Mouse (Mus musculus) embryonic stem cell, embryonic (primary cell): ENCODE measurements around the gene Myo1h.

Experiments
- CTCF ChIA-PET, 4 experiments: fragments of 300-600 bp in 2 of 4; fragments of 350-600 bp in 2 of 4; sonication (Branson Sonifier 250); formaldehyde crosslinking; loops; one replicate each; lab custom pipeline; 2022; ENCODE audit warnings: inconsistent platforms in 2 of 4; lab: Charles Lee
- POLR2A ChIA-PET, 4 experiments: fragments of 300-600 bp in 2 of 4; fragments of 350-600 bp in 2 of 4; sonication (Branson Sonifier 250); formaldehyde crosslinking; loops; one replicate each; lab custom pipeline; 2022; ENCODE audit warnings: antibody characterized with exemption in 4 of 4, inconsistent platforms in 1 of 4; lab: Charles Lee

Gene Myo1h

GRCm38 (mm10) chr5:114284604-114285397 is 4.2 kb upstream of the Myo1h start:
- ChIA-PET CTCF (no interaction called here), POLR2A (interaction anchor here in 2 of 4 experiments (0.6 to 2.8 kb wide), 3 partner anchors 11 to 1727 kb away, joined by 3 to 14 read pairs (median 3); partner anchors contain the start of gene Foxn4 (in 1 of the 2))

DNA sequence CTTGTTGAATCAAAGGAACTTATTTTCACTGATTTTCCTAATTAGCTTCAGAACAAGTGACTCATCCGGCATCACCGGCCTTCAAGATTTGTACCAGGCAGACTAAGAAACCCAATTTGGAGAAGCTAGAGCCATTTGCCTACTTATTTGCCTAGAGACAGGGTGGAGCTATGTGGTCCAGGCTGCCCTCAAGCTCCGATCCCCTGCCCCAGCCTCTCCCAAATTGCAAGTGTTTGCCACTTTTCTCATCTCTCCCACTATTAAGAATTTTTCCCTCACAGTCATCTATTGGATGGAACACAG is 3.6 kb upstream of the Myo1h start:
- ChIA-PET POLR2A (interaction anchor here in 2 of 4 experiments (0.6 to 2.8 kb wide), 3 partner anchors 12 to 1726 kb away, joined by 3 to 14 read pairs (median 10); partner anchors contain the start of gene Foxn4 (in 2 of the 2)), CTCF (interaction anchor here in 2 of 4 experiments (1.2 to 2.8 kb wide), 2 partner anchors 13 to 24 kb away, joined by 5 to 19 read pairs; no protein-coding TSS in a partner anchor)

GRCm38 (mm10) chr5:114286102-114286501 is 2.9 kb upstream of the Myo1h start:
- ChIA-PET POLR2A (interaction anchor here in 3 of 4 experiments (0.6 to 2.8 kb wide), 8 partner anchors 11 to 1007 kb away, joined by 3 to 14 read pairs (median 4); partner anchors contain the start of genes Foxn4 (in 3 of the 3) and Ung (in 1 of the 3)), CTCF (interaction anchor here (0.5 to 2.8 kb wide), 36 partner anchors 9 to 1579 kb away, joined by 3 to 19 read pairs (median 4); partner anchors contain the start of genes Foxn4 (in 2 of the 4) and Svop (in 1 of the 4))

DNA sequence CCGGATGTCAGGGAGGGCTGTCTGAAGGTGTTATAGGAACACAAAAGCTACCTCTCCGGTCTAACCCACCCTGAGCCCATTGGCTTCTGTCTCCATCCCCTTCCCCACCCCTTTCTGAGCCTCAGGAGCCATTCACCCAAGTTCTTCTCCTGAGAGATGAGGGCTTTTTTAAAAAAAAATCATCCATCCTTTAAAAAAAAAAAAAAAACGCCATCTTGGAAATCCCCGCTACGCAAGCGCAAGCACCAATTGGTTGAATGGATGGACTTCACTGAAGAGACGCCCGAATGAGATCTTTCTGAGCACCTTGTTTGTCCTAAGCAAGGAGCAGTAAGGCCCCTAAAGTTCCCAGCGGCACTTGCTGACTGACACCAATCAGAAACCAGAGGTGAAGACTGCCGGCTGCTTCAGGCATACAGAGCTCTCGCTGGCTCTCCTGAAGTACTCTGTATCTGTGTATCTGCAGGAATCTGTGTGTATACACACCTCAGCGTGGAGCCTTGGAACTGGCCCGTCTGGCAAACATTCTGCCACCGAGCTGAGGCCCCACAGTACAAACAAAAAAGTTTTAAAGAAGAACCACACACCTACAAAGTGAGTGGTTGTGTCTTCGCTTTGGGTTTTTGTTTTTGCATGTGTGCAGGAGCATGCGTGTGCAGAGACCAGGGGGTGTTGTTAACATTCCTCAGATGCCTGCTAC is 1.9 kb upstream of the Myo1h start:
- ChIA-PET POLR2A (interaction anchor here (0.7 to 2.8 kb wide), 9 partner anchors 13 to 1006 kb away, joined by 3 to 14 read pairs (median 4); partner anchors contain the start of gene Foxn4 (in 3 of the 4)), CTCF (interaction anchor here (0.6 to 2.8 kb wide), 22 partner anchors 8 to 1144 kb away, joined by 3 to 19 read pairs (median 4); partner anchors contain the start of gene Foxn4 (in 2 of the 4))

GRCm38 (mm10) chr5:114288396-114288795 is 570 bp upstream of the Myo1h start:
- POLR2A ChIA-PET = interaction anchor here in 1 of 4 experiments (0.6 kb wide), 1 partner anchor 94 kb away, joined by 3 read pairs; no protein-coding TSS in a partner anchor
- CTCF ChIA-PET = interaction anchor here in 2 of 4 experiments (0.6 to 1.4 kb wide), 2 partner anchors 22 to 40 kb away, joined by 3 read pairs; no protein-coding TSS in a partner anchor

DNA sequence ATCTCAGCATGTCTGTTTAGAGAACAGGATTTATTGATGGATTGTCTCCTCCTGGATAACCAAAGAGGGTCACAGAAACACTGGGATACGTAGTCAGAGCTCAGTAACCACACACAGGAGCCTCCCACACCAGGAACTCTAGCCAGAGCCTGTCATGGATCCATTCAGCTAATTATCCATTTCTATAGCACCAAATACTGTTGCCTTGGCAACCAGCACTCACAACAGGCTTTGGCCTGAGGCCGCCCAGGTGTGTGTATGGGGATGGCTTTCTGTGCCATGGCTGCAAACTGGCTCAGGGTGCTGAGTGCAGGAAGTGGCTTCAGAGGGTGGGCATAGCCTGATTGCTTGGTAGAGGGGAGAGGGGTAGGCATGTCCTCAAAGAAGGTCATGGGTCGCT is 1.0 kb downstream of the Myo1h start:
- POLR2A ChIA-PET = interaction anchor here in 2 of 4 experiments (0.6 to 1.4 kb wide), 4 partner anchors 90 to 879 kb away, joined by 3 to 10 read pairs (median 6); partner anchors contain the start of gene Kctd10 (in 1 of the 2)
- CTCF ChIA-PET = interaction anchor here in 2 of 4 experiments (0.6 to 1.2 kb wide), 2 partner anchors 42 to 1250 kb away, joined by 3 read pairs; no protein-coding TSS in a partner anchor

DNA sequence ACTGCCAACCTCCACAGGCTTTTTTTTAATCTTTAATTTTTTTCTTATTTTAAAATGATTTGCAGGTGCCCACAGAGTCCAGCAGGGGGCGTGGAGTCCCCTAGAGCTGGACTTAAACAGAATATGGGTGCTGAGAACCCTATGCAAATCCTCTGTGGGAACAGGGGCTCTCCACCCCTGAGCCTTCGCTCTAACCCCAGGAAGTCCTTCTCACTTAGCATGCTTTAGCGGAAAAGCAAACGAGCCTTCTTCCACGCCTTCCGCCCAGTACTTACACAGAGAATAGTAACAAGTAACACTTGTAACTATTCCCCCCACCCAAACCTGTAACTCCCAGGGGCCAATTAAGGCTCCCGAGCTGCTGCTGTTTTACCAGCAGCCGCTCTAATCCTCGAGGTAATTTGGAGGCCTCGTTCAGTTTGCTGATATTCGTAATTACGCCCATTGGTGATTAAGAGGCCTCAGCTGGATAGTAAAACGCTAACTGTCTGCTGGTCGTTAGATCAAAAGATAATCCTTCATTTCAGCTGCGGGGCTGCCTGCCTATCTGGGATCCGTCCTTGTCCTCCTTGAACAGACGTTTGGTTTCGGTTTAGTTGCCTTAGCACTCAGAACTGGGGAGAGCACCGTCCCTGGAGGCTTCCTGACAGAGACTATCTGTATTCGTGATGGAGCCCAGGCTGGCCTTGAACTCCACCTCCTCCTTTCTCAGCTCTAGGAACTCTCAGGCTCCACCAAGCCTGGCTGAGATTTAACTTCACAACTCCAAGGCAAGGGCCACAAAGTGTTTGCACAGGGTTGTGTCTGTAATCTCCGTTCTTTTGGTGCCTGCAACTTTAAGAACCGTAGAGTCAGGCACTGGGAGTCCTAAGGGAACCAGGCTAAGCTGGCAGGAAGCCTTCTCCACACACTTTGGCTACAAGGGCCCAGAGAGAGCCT is 8.0 kb downstream of the Myo1h start:
- POLR2A ChIA-PET = interaction anchor here in 3 of 4 experiments (0.7 to 1.8 kb wide), 5 partner anchors 11 to 55 kb away, joined by 3 to 5 read pairs (median 3); partner anchors contain the start of gene Foxn4 (in 1 of the 3)

GRCm38 (mm10) chr5:114298212-114298894 is 9.4 kb downstream of the Myo1h start:
- ChIA-PET CTCF (interaction anchor here in 2 of 4 experiments (0.6 to 1.6 kb wide), 4 partner anchors 11 to 26 kb away, joined by 3 to 6 read pairs (median 3); no protein-coding TSS in a partner anchor), POLR2A (interaction anchor here in 1 of 4 experiments (0.9 to 1.2 kb wide), 2 partner anchors 11 to 213 kb away, joined by 3 read pairs; no protein-coding TSS in a partner anchor)

More for the DNA sequence above, 8.0 kb downstream of the Myo1h start:
- CTCF ChIA-PET = interaction anchor here (0.6 to 2.6 kb wide), 32 partner anchors 9 to 449 kb away, joined by 3 to 18 read pairs (median 3); partner anchors contain the start of gene Foxn4 (in 2 of the 4)

- ChIA-PET POLR2A (interaction anchor here in 1 of 4 experiments (0.9 to 1.2 kb wide), 2 partner anchors 10 to 214 kb away, joined by 3 read pairs; no protein-coding TSS in a partner anchor), CTCF (interaction anchor here in 2 of 4 experiments (0.6 to 1.6 kb wide), 4 partner anchors 10 to 25 kb away, joined by 3 to 6 read pairs (median 3); no protein-coding TSS in a partner anchor)
Measured at GRCm38 (mm10) chr5:114299156-114299855, 10.3 kb downstream of the Myo1h start.

DNA sequence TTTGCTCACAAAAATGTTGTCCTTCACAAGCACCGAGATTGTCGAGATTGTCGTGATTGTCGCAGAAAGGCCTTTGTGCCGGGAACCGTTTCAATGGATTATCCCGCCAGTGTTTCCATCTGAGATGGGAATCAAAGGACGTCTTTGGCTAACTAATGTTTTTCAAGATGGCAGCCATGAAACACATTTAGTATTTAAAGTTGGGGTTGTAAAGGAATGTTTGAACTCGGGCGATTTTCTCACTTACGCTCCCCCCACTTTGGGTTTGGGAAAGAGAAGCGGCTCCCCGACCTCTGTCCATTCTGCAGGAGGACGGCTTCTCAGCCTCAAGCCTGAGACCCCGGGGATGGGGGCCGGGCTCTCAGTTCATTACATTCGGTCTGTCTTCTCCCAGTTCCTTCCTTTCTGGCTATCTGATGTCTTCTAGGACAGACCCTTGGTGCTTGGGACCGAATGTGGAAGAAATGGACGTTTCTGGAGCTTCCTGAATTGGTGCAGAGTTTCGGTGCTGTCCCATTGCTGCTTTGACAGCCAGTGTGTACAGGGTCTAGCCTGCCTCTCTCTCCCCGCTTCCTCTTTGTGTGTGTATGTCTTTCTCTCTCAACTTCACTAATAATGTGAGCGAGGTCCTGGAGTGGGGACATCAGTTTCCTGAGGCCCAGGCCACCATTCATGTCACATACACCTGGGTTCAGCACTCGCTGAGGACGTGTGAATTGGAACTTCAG is 11.1 kb downstream of the Myo1h start:
- CTCF ChIA-PET = interaction anchor here in 2 of 4 experiments (0.6 to 1.6 kb wide), 3 partner anchors 10 to 20 kb away, joined by 3 read pairs; no protein-coding TSS in a partner anchor
- POLR2A ChIA-PET = interaction anchor here in 1 of 4 experiments (0.9 to 1.0 kb wide), 2 partner anchors 92 to 116 kb away, joined by 3 read pairs; no protein-coding TSS in a partner anchor

DNA sequence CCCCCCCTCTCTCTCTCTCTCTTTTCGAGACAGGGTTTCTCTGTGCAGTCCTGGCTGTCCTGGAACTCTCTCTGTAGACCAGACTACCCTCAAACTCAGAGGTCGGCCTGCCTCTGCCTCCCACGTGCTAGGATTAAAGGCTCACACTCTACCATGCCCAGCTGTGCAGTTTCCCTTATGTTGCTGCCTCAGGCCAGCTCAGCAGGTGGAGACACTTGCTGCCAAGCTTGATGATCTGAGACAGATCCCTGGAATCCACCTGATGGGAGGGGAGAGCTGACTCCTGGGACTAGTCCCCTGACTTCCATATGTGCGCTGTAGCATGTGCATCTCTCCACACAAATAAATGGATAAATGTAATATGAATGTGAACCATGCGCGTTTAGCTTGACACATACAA is 14.2 kb downstream of the Myo1h start:
- POLR2A ChIA-PET = interaction anchor here in 1 of 4 experiments (0.7 kb wide), 1 partner anchor 538 kb away, joined by 4 read pairs; no protein-coding TSS in a partner anchor
- CTCF ChIA-PET = interaction anchor here in 1 of 4 experiments (0.9 kb wide), 1 partner anchor 12 kb away, joined by 3 read pairs; no protein-coding TSS in a partner anchor

GRCm38 (mm10) chr5:114306496-114306895 is 17.5 kb downstream of the Myo1h start:
- ChIA-PET CTCF (interaction anchor here in 2 of 4 experiments (0.7 to 1.1 kb wide), 3 partner anchors 10 to 60 kb away, joined by 3 to 4 read pairs (median 4); no protein-coding TSS in a partner anchor), POLR2A (interaction anchor here in 1 of 4 experiments (1.0 kb wide), 1 partner anchor 28 kb away, joined by 3 read pairs; no protein-coding TSS in a partner anchor)

DNA sequence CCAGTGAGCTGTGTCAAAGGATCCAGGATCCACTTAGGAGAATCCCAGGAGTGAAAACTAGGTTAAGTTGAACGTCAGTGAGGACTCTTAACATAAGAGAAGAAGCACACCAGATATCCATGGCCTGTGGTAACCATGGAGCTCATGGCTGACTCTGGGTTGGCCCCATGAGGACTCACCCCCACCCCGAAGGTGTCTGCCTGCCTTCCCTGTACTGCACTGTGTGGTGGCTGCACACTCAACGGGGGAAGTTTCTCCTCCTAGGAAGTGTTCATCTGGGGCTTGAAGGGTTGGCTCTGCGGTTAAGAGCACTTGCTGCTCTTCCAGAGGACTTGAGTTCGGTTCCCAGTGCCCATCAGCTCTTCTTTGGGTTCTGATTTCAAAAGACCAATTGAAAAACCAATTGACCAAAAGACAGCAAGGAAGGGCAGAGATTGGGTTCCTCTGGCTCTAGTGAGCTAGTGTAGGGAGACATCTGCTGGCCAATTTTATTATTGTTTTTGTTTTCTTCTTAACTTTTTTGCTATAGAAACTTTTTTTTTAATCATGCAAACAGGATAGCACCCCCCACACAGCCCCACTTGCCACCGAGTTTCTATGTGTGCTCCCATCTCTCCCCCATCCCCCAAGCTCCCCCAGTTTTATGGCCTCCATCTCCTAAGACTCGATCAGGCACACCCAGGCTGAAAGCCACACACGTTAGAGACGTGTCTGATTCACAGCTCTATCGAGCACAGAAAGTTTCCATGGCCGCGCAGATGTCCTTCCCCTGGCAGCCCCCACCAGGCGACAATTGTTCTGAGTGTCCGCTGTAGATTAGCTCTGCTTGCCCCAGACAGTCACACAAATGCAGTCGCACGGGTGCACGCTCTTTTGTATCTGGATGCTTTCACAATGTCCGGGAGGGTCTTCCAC is 20.1 kb downstream of the Myo1h start:
- CTCF ChIA-PET = interaction anchor here (0.5 to 2.6 kb wide), 73 partner anchors 9 to 984 kb away, joined by 3 to 30 read pairs (median 4); partner anchors contain the start of genes Foxn4 (in 1 of the 4), Mmab (in 1 of the 4) and Mvk (in 1 of the 4)

More for the DNA sequence above, 20.1 kb downstream of the Myo1h start:
- POLR2A ChIA-PET = interaction anchor here in 3 of 4 experiments (0.7 to 1.6 kb wide), 14 partner anchors 9 to 180 kb away, joined by 3 to 5 read pairs (median 3); no protein-coding TSS in a partner anchor
